ENCODE assay signal across 7 mouse cellular contexts in genomic region chr2:178498409-178498808, GRCm38 (mm10).
DNase-seq lines count a peak whose midpoint lies in the region; ATAC-seq and TF ChIP-seq lines count a peak whose summit lies in the region.

No protein-coding gene starts in this region.

- H3K9me3 ChIP-seq in liver, embryonic 11.5 days (ENCODE audit: control insufficient read depth, low read length): no peaks in the 10 kb centered on the region
- peaks cover 6% of the 10 kb centered on the region; the same call in 1 of the 2 replicates for H3K9me3 ChIP-seq in heart, postnatal 0 days (replicated peaks; ENCODE audit: control insufficient read depth, low read length)
- H3K9me3 ChIP-seq in lung, embryonic 16.5 days (ENCODE audit: control insufficient read depth, low read length): peaks cover 4% of the 10 kb centered on the region; the same call in 1 of the 2 replicates

- no peaks in the 10 kb centered on the region for H3K4me1 ChIP-seq in liver, embryonic 11.5 days (replicated peaks; ENCODE audit: control insufficient read depth, insufficient read depth, low read length)
- peaks cover 26% of the 10 kb centered on the region for H3K4me1 ChIP-seq in heart, postnatal 0 days (ENCODE audit: control insufficient read depth, insufficient read depth)
- H3K4me1 ChIP-seq in lung, embryonic 16.5 days (replicated peaks; ENCODE audit: control insufficient read depth, insufficient read depth, low read length): peaks cover 5% of the 10 kb centered on the region; the same call in 1 of the 2 replicates

- H3K27me3 ChIP-seq in liver, embryonic 11.5 days (replicated peaks; ENCODE audit: control insufficient read depth, insufficient read depth, low read length): no peaks in the 10 kb centered on the region
- no peaks in the 10 kb centered on the region for H3K27me3 ChIP-seq in heart, postnatal 0 days (ENCODE audit: control insufficient read depth, insufficient read depth, low read length)
- H3K27me3 ChIP-seq in lung, embryonic 16.5 days (ENCODE audit: control insufficient read depth, insufficient read depth, low read depth, low read length): no peaks in the 10 kb centered on the region

- H3K4me3 ChIP-seq in liver, embryonic 11.5 days (ENCODE audit: low read depth, low read length): no peak overlapping the region
- no peak overlapping the region for H3K4me3 ChIP-seq in heart, postnatal 0 days (ENCODE audit: low read depth, low read length)
- H3K4me3 ChIP-seq in lung, embryonic 16.5 days (ENCODE audit: low read length): no peak overlapping the region

- no peak overlapping the region for H3K27ac ChIP-seq in liver, embryonic 11.5 days (ENCODE audit: low read depth, low read length)
- no peak overlapping the region for H3K27ac ChIP-seq in heart, postnatal 0 days (ENCODE audit: low read depth)
- H3K27ac ChIP-seq in lung, embryonic 16.5 days (ENCODE audit: low read length): no peak overlapping the region

- H3K36me3 ChIP-seq in liver, embryonic 11.5 days (ENCODE audit: control insufficient read depth, insufficient read depth, low read length): no peaks in the 10 kb centered on the region
- H3K36me3 ChIP-seq in heart, postnatal 0 days (replicated peaks; ENCODE audit: control insufficient read depth, insufficient read depth, low read length): no peaks in the 10 kb centered on the region
- H3K36me3 ChIP-seq in lung, embryonic 16.5 days (ENCODE audit: control insufficient read depth, insufficient read depth, low read length): no peaks in the 10 kb centered on the region

- TF ChIP-seq CTCF in heart, postnatal 0 days (IDR thresholded peaks at IDR 0.05; ENCODE audit: low read depth): no peak

- no peak overlapping the region for H3K4me2 ChIP-seq in liver, embryonic 11.5 days
- H3K4me2 ChIP-seq in heart, postnatal 0 days (ENCODE audit: low read depth, low read length): no peak overlapping the region
- no peak overlapping the region for H3K4me2 ChIP-seq in lung, embryonic 16.5 days (ENCODE audit: low read depth, low read length)

- TF ChIP-seq EP300 in heart, postnatal 0 days (IDR thresholded peaks at IDR 0.05; ENCODE audit: low read depth): no peak

- peak; percentile 9 for DNase-seq in liver
- DNase-seq in liver, embryonic 11.5 days (ENCODE audit: low spot score): no peak
- DNase-seq in heart, postnatal 0 days (ENCODE audit: low spot score): peak; percentile 31
- DNase-seq in embryo, embryonic 11 days: no peak
- DNase-seq in cerebellum, adult 11-12 months: no peak

- H3K9ac ChIP-seq in liver, embryonic 11.5 days (ENCODE audit: low read depth, low read length): no peak overlapping the region
- no peak overlapping the region for H3K9ac ChIP-seq in heart, postnatal 0 days (replicated peaks; ENCODE audit: low read depth, low read length)
- H3K9ac ChIP-seq in lung, embryonic 16.5 days (ENCODE audit: low read length): no peak overlapping the region

- WGBS in liver, embryonic 11.5 days: 61% methylated on average over 5 of the region's 5 CpGs
- 23% methylated on average over 5 of the region's 5 CpGs for WGBS in heart, postnatal 0 days
- 27% methylated on average over 5 of the region's 5 CpGs for WGBS in lung, embryonic 16.5 days

- ATAC-seq in liver, embryonic 11.5 days (replicated peaks; ENCODE audit: low FRiP score): no peak
- ATAC-seq in common myeloid progenitor, adult 5-6 weeks (replicated peaks; ENCODE audit: low read depth, poor library complexity, severe bottlenecking): peak; percentile 54
- ATAC-seq in heart, postnatal 0 days (ENCODE audit: insufficient read depth, low read depth): no peak
- ATAC-seq in lung, embryonic 16.5 days (ENCODE audit: low read depth): peak; percentile 86

Comparison
In these comparisons a context has a peak if more than half of its experiments do, and no peak if none do; other contexts are left out.
1. DNase-seq: peak in liver (single experiment) and heart, postnatal 0 days (single experiment); none in liver, embryonic 11.5 days (single experiment), embryo, embryonic 11 days (single experiment) and cerebellum, adult 11-12 months (single experiment).
2. ATAC-seq: peak in common myeloid progenitor, adult 5-6 weeks (single experiment) and lung, embryonic 16.5 days (single experiment); none in liver, embryonic 11.5 days (single experiment) and heart, postnatal 0 days (single experiment).